Mouse (Mus musculus) lung, postnatal 0 days (tissue): ENCODE results near the gene Slfn14. TPM values are rescaled to one million over a fixed set of nuclear protein-coding genes. Genes with fewer than 3 reads are reported as not detected.

Experiments used
- ATAC-seq: fragments of 200-750 bp; cut with Nextera tagmentation; 2 replicates; pipeline ENCODE4 v1.8.0; 2017; ENCODE audit warnings: moderate library complexity
- DNase-seq: peaks from one replicate; pipeline ENCODE4 v3.0.0-alpha.2; 2016; ENCODE audit warnings: low spot score
- H3K27ac ChIP-seq: fragments of 300-500 bp; sonication (generic); 2 replicates; pipeline ENCODE4 v1.5.1; 2014; ENCODE audit warnings: antibody characterized with exemption, mild to moderate bottlenecking, low read length, mixed read lengths
- H3K27me3 ChIP-seq: fragments of 300-500 bp; sonication (generic); replicated peaks from 2 replicates; pipeline ENCODE4 v1.6.1; 2014; ENCODE audit warnings: low read length, mixed read lengths; ENCODE audit not compliant: insufficient read depth
- H3K36me3 ChIP-seq: fragments of 300-500 bp; sonication (generic); 2 replicates; pipeline ENCODE4 v1.6.1; 2014; ENCODE audit warnings: low read length, mixed read lengths; ENCODE audit not compliant: insufficient read depth
- H3K4me1 ChIP-seq: fragments of 300-500 bp; sonication (generic); 2 replicates; pipeline ENCODE4 v1.6.1; 2014; ENCODE audit warnings: antibody characterized with exemption, low read depth, low read length, mixed read lengths; ENCODE audit not compliant: insufficient read depth
- H3K4me2 ChIP-seq: fragments of 300-500 bp; sonication (generic); replicated peaks from 2 replicates; pipeline ENCODE4 v1.6.1; 2014; ENCODE audit warnings: low read depth, mild to moderate bottlenecking, low read length, moderate library complexity, mixed read lengths
- H3K4me3 ChIP-seq: fragments of 300-500 bp; sonication (generic); 2 replicates; pipeline ENCODE4 v1.5.1; 2014; ENCODE audit warnings: low read depth, low read length
- H3K9ac ChIP-seq: fragments of 300-500 bp; sonication (generic); replicated peaks from 2 replicates; pipeline ENCODE4 v1.6.1; 2014; ENCODE audit warnings: low read depth, mild to moderate bottlenecking
- H3K9me3 ChIP-seq: fragments of 300-500 bp; sonication (generic); 2 replicates; pipeline ENCODE4 v1.6.1; 2016; ENCODE audit warnings: low read length, mixed read lengths
- CTCF ChIP-seq: IDR thresholded peaks from 2 replicates; pipeline ENCODE4 v1.5.1; 2016; ENCODE audit warnings: antibody characterized with exemption, mild to moderate bottlenecking
- EP300 ChIP-seq: IDR thresholded peaks from 2 replicates; pipeline ENCODE4 v1.6.1; 2016; ENCODE audit warnings: antibody characterized with exemption, mild to moderate bottlenecking, control low read depth
- WGBS: fragments of 180-500 bp; shearing (Covaris S2); extraction: QIAGEN DNeasy Blood & Tissue Kit; methylation state at CpG from one replicate; pipeline ENCODE4 v1.1.7; 2014; 5-methylcytosine and 5-hydroxymethylcytosine counted together
- polyA plus RNA-seq: library from polyadenylated mRNA; unstranded; fragments of >200 nt; fragmentation: Nextera tagmentation; extraction: Ambion mirVana; gene quantifications from 2 replicates; pipeline ENCODE4 v1.2.1, GENCODE M21; 2015

The Slfn14 gene
- polyA plus RNA-seq, 1 experiment from 2014 or later = 0.75 TPM

- Histone ChIP-seq H3K9ac (peak within 1 kb of the TSS; percentile 73), H3K4me3 (peak within 1 kb of the TSS; percentile 87), H3K9me3 (no peaks in the 10 kb centered on the region), H3K4me1 (peaks cover 5% of the 10 kb centered on the region; the same call in 1 of the 2 replicates), H3K27me3 (no peaks in the 10 kb centered on the region), H3K36me3 (no peaks in the 10 kb centered on the region), H3K27ac (peak within 1 kb of the TSS; percentile 89), H3K4me2 (peak within 1 kb of the TSS; percentile 73)
- no peak for TF ChIP-seq CTCF
- peak; percentile 51; the same call in 1 of the 2 replicates for TF ChIP-seq EP300
- WGBS = 2% methylated on average over 55 of the region's 56 CpGs
- peak; percentile 98 for DNase-seq
- ATAC-seq = peak; percentile 91
These were observed 12.0 kb upstream of the Slfn14 start, which contains the start of gene Ap2b1 for GRCm38 (mm10) chr11:83298225-83299195. Gene Ap2b1 (plus strand): TSS chr11:83299024.

GRCm38 (mm10) chr11:83297816-83298215 is 11.3 kb upstream of the Slfn14 start:
- WGBS = 73% methylated on average over 6 of the region's 6 CpGs
- Histone ChIP-seq H3K36me3 (no peaks in the 10 kb centered on the region), H3K9ac (no peak overlapping the region), H3K4me2 (peak overlapping the region; percentile 73), H3K9me3 (no peaks in the 10 kb centered on the region), H3K27me3 (no peaks in the 10 kb centered on the region), H3K4me3 (peak overlapping the region; percentile 87; the same call in 1 of the 2 replicates), H3K4me1 (peaks cover 6% of the 10 kb centered on the region; the same call in 1 of the 2 replicates), H3K27ac (no peak overlapping the region; the same call in 1 of the 2 replicates)
- ATAC-seq (no peak), DNase-seq (peak; percentile 22)
- TF ChIP-seq CTCF = no peak
- TF ChIP-seq EP300 = no peak

GRCm38 (mm10) chr11:83294133-83294532 is 7.6 kb upstream of the Slfn14 start:
- TF ChIP-seq CTCF = no peak
- no peak for TF ChIP-seq EP300
- H3K36me3 ChIP-seq = no peaks in the 10 kb centered on the region
- H3K4me2 ChIP-seq = no peak overlapping the region
- H3K9ac ChIP-seq = no peak overlapping the region
- no peak overlapping the region for H3K27ac ChIP-seq
- H3K27me3 ChIP-seq = no peaks in the 10 kb centered on the region
- DNase-seq = no peak
- WGBS = 98% methylated on average over 2 of the region's 2 CpGs
- peaks cover 6% of the 10 kb centered on the region; the same call in 1 of the 2 replicates for H3K4me1 ChIP-seq
- no peaks in the 10 kb centered on the region for H3K9me3 ChIP-seq
- ATAC-seq = no peak
- H3K4me3 ChIP-seq = no peak overlapping the region

- 80% methylated on average over 1 of the region's 1 CpGs for WGBS
- H3K4me2 ChIP-seq = no peak overlapping the region; the same call in 1 of the 2 replicates
- H3K9ac ChIP-seq = no peak overlapping the region
These were observed 6.7 kb upstream of the Slfn14 start for GRCm38 (mm10) chr11:83293182-83293581.

GRCm38 (mm10) chr11:83292251-83292587 is 5.7 kb upstream of the Slfn14 start:
- Histone ChIP-seq H3K9ac (peak overlapping the region; percentile 47), H3K9me3 (no peaks in the 10 kb centered on the region), H3K27me3 (no peaks in the 10 kb centered on the region), H3K4me2 (peak overlapping the region; percentile 73), H3K27ac (peak overlapping the region; percentile 43; the same call in 1 of the 2 replicates), H3K4me1 (peaks cover 2% of the 10 kb centered on the region; the same call in 1 of the 2 replicates), H3K36me3 (no peaks in the 10 kb centered on the region), H3K4me3 (peak overlapping the region; percentile 56)
- ATAC-seq = no peak
- WGBS = 0% methylated on average over 5 of the region's 5 CpGs
- no peak for DNase-seq
- no peak for TF ChIP-seq CTCF
- no peak for TF ChIP-seq EP300

More at GRCm38 (mm10) chr11:83293182-83293581, 6.7 kb upstream of the Slfn14 start:
- DNase-seq (no peak), ATAC-seq (no peak)
- TF ChIP-seq CTCF (no peak), EP300 (no peak)
- no peaks in the 10 kb centered on the region for H3K36me3 ChIP-seq
- peaks cover 5% of the 10 kb centered on the region; the same call in 1 of the 2 replicates for H3K4me1 ChIP-seq
- H3K4me3 ChIP-seq = no peak overlapping the region
- H3K9me3 ChIP-seq = no peaks in the 10 kb centered on the region
- no peaks in the 10 kb centered on the region for H3K27me3 ChIP-seq
- H3K27ac ChIP-seq = no peak overlapping the region
